Mouse (Mus musculus) heart, postnatal 0 days (tissue): ENCODE results near the gene Bid. TPM values are rescaled to one million over a fixed set of nuclear protein-coding genes. Genes with fewer than 3 reads are reported as not detected.
"Not testable (repeated sequence)": the region's sequence is repeated elsewhere in the genome, so short reads cannot be mapped to it uniquely, and the experiment has no call there.

Experiments
- ATAC-seq: fragments of 200-750 bp; cut with Nextera tagmentation; 2 replicates; pipeline ENCODE4 v1.8.0; 2017; ENCODE audit warnings: low read depth, moderate number of reproducible peaks, moderate library complexity; ENCODE audit not compliant: insufficient read depth
- DNase-seq: peaks from one replicate; pipeline ENCODE4 v3.0.0-alpha.2; 2016; ENCODE audit warnings: low spot score
- H3K27ac ChIP-seq: fragments of 300-500 bp; sonication (generic); 2 replicates; pipeline ENCODE4 v1.5.1; 2014; ENCODE audit warnings: low read depth, mild to moderate bottlenecking
- H3K27me3 ChIP-seq: fragments of 300-500 bp; sonication (generic); 2 replicates; pipeline ENCODE4 v1.6.1; 2014; ENCODE audit warnings: low read length, mixed read lengths; ENCODE audit not compliant: control insufficient read depth, insufficient read depth
- H3K36me3 ChIP-seq: fragments of 300-500 bp; sonication (generic); replicated peaks from 2 replicates; pipeline ENCODE4 v1.6.1; 2014; ENCODE audit warnings: low read length, mixed read lengths; ENCODE audit not compliant: control insufficient read depth, insufficient read depth
- H3K4me1 ChIP-seq: fragments of 300-500 bp; sonication (generic); 2 replicates; pipeline ENCODE4 v1.6.1; 2014; ENCODE audit warnings: antibody characterized with exemption; ENCODE audit not compliant: control insufficient read depth, insufficient read depth
- H3K4me2 ChIP-seq: fragments of 300-500 bp; sonication (generic); 2 replicates; pipeline ENCODE4 v1.6.1; 2014; ENCODE audit warnings: low read depth, mild to moderate bottlenecking, low read length, moderate library complexity
- H3K4me3 ChIP-seq: fragments of 300-500 bp; sonication (generic); 2 replicates; pipeline ENCODE4 v1.5.1; 2014; ENCODE audit warnings: low read depth, low read length
- H3K9ac ChIP-seq: fragments of 300-500 bp; sonication (generic); replicated peaks from 2 replicates; pipeline ENCODE4 v1.6.1; 2014; ENCODE audit warnings: low read depth, low read length, mixed read lengths
- H3K9me3 ChIP-seq: fragments of 300-500 bp; sonication (generic); replicated peaks from 2 replicates; pipeline ENCODE4 v1.6.1; 2016; ENCODE audit warnings: low read length; ENCODE audit not compliant: control insufficient read depth
- CTCF ChIP-seq: IDR thresholded peaks from 2 replicates; pipeline ENCODE4 v1.5.1; 2016; ENCODE audit warnings: antibody characterized with exemption, control low read depth, low read depth
- EP300 ChIP-seq: IDR thresholded peaks from 2 replicates; pipeline ENCODE4 v1.6.1; 2016; ENCODE audit warnings: antibody characterized with exemption, low read depth
- WGBS: fragments of 180-500 bp; shearing (Covaris S2); extraction: QIAGEN DNeasy Blood & Tissue Kit; methylation state at CpG from one replicate; pipeline ENCODE4 v1.1.7; 2014; 5-methylcytosine and 5-hydroxymethylcytosine counted together
- polyA plus RNA-seq: library from polyadenylated mRNA; unstranded; fragments of >200 nt; fragmentation: Nextera tagmentation; extraction: Ambion mirVana; gene quantifications from 2 replicates; pipeline ENCODE4 v1.2.1, GENCODE M21; 2015
- total RNA-seq: library from RNA; depleted of rRNA; stranded (reverse); fragments of >200 nt; gene quantifications from 2 replicates; pipeline ENCODE4 v1.2.3, GENCODE M21; 2014; ENCODE audit warnings: low replicate concordance

Bid gene
- total and polyA plus RNA-seq, 2 experiments from 2014 or later: 3.3 to 3.6 TPM

DNA sequence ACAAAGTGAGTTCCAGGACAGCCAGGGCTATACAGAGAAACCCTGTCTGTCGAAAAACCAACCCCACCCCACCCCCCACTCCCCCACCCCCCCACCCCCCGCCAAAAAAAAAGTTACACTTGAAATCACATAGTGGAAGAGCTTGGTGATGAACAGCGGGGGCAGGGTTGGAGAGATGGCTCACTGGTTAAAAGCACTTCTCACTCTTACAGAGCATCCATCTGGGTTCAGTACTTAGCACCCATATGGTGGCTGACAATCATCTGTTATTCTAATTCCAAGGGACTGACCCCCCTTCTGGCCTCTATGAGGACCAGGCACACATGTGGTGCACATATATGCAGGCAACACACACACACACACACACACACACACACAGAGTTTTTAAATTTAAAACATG lies 1.3 kb upstream of the Bid start:
- DNase-seq (no peak), ATAC-seq (no peak)
- no peaks in the 10 kb centered on the region for H3K27me3 ChIP-seq
- H3K4me1 ChIP-seq: peaks cover 3% of the 10 kb centered on the region
- no peaks in the 10 kb centered on the region for H3K9me3 ChIP-seq
- 56% methylated on average over 3 of the region's 3 CpGs for WGBS
- H3K4me2 ChIP-seq: no peak overlapping the region
- no peak overlapping the region for H3K27ac ChIP-seq
- TF ChIP-seq CTCF: no peak
- TF ChIP-seq EP300: no peak
- H3K36me3 ChIP-seq: no peaks in the 10 kb centered on the region
- no peak overlapping the region for H3K4me3 ChIP-seq
- H3K9ac ChIP-seq: no peak overlapping the region

DNA sequence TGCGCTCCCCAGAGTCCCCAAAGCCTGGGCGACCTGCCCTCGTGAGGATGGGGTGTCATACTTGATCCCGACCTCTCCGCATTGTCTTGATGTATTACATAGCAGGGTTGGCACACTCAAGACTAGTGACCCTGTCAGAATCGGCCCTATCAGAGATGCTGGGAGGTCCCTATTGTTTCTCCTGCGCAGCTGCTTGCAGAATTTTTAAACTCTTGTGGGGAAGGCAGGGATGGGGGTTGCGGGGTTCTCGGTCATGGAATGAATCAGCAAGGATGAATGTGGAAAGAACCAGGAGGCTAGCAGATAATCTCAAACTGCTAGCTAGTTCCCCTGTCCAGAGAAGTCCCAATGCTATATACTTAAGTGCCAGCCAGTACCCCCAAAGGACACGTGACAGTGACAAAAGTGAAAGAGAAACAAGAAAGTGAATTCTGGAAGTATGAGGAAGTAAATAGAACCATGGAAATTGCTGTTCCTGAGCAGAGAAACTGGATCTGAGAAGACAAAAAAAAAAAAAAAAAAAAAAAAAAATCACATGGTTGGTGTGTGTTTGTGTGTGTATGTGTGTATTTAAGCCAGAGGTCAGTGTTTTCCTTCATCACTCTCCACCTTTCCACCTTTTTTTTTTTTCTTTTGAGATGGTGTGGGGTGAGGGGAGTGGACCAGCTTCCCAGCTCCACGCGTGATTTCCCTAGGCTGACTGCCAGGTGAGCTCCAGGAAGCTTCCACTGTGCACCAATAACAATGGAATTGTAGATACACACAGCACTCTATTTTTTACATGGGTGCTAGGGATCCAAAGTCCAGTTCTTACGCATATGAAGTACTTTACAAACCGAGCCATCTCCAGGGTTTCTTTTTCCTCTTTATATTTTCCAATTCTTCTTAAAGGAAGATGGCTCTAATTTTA lies 574 bp upstream of the Bid start:
- 26% methylated on average over 9 of the region's 14 CpGs for WGBS
- not testable (repeated sequence) for H3K4me1 ChIP-seq, H3K27me3 ChIP-seq, DNase-seq, H3K9me3 ChIP-seq, ATAC-seq, H3K36me3 ChIP-seq, H3K27ac ChIP-seq
- Histone ChIP-seq H3K4me3 (peak overlapping the region; percentile 65), H3K9ac (peak overlapping the region; percentile 56), H3K4me2 (peak overlapping the region; percentile 98)

GRCm38 (mm10) chr6:120915649-120915975 lies 1.0 kb downstream of the Bid start:
- Histone ChIP-seq H3K9me3 (no peaks in the 10 kb centered on the region), H3K9ac (no peak overlapping the region), H3K4me1 (peaks cover 12% of the 10 kb centered on the region), H3K4me3 (peak overlapping the region; percentile 65; the same call in 1 of the 2 replicates), H3K4me2 (peak overlapping the region; percentile 7; the same call in 1 of the 2 replicates), H3K27me3 (no peaks in the 10 kb centered on the region), H3K36me3 (no peaks in the 10 kb centered on the region), H3K27ac (no peak overlapping the region)
- no peak for DNase-seq
- no peak for TF ChIP-seq CTCF
- no peak for ATAC-seq
- 35% methylated on average over 2 of the region's 2 CpGs for WGBS

DNA sequence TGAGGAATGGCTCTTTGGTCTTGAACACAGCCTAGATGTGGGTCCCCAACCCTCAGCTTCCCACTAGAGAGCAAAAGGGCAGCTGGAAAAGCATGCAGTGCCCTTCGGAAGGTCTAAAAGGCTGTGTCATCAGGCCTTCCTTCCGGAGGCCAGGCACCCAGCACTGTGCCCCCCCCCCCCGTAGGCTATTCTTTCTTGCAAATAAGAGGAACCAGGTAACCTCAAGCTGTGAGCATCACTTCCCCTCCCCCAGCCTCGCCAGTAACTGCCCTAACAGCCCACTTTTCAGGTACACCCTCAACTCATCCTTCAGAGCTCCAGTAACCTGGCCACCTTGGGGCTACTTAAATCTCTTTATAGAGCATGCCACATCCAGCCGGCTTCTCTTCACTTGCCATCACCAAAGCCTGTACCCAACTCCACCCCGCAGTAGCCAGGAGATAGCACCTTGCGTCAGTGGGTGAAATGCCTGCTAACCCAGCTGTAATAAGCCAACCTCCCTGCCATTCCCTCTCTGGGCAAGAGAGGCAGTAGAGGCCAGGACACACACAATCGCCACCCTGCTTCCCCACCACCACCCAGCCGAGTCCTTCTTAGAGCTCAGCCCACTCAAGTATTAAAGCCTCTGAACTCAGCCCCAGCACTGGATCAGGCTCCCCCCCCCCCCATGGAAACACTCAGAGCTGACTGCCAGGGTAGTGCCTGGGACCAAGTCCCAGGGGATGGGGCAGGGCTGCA lies 1.6 kb downstream of the Bid start:
- WGBS: 45% methylated on average over 9 of the region's 9 CpGs
- Histone ChIP-seq H3K4me3 (no peak overlapping the region), H3K27me3 (no peaks in the 10 kb centered on the region), H3K36me3 (no peaks in the 10 kb centered on the region), H3K27ac (no peak overlapping the region), H3K9ac (no peak overlapping the region), H3K4me1 (peaks cover 12% of the 10 kb centered on the region), H3K9me3 (no peaks in the 10 kb centered on the region), H3K4me2 (peak overlapping the region; percentile 7; the same call in 1 of the 2 replicates)
- TF ChIP-seq EP300 (no peak), CTCF (peak; percentile 38)
- ATAC-seq (peak; percentile 46; the same call in 1 of the 2 replicates), DNase-seq (no peak)

DNA sequence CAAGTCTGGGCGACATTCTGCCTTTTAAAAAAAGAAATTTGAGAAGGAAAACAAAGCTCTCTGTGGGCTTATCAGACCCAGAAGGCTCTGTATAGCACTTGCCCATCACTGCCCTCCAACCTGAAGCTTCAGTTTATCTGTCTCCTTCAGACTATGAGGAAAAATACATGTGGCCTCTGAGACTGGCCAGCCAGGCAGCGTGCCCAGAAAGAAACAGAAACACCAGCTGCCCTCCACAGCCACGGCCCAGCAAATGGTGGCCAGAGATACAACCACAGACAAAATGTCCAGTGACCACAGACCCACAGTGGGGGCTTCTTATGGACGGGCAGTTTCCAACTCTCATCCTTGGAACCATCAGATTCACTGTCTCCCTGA lies 2.1 kb downstream of the Bid start:
- DNase-seq: no peak
- Histone ChIP-seq H3K9ac (no peak overlapping the region), H3K27ac (no peak overlapping the region), H3K4me3 (no peak overlapping the region), H3K27me3 (no peaks in the 10 kb centered on the region), H3K36me3 (no peaks in the 10 kb centered on the region), H3K4me1 (peaks cover 12% of the 10 kb centered on the region), H3K4me2 (no peak overlapping the region), H3K9me3 (no peaks in the 10 kb centered on the region)
- ATAC-seq: no peak
- TF ChIP-seq CTCF: no peak
- no peak for TF ChIP-seq EP300
- WGBS: 70% methylated on average over 4 of the region's 4 CpGs
